Mouse (Mus musculus) midbrain, postnatal 0 days (tissue): ENCODE measurements at regions not wholly inside any gene's neighbourhood (a gene's known extent, or its start where the extent isn't known, plus 50 kb on each side); places are given as distances from the start of the nearest gene placed in this dataset.

Source experiments
- ATAC-seq: fragments of 200-750 bp; cut with Nextera tagmentation; 2 replicates; pipeline ENCODE4 v1.8.0; 2017; ENCODE audit warnings: moderate number of reproducible peaks, mild to moderate bottlenecking, moderate TSS enrichment, moderate library complexity; ENCODE audit not compliant: low FRiP score
- DNase-seq: peaks from one replicate; pipeline ENCODE4 v3.0.0-alpha.2; 2015; ENCODE audit warnings: low spot score
- H3K27ac ChIP-seq: fragments of 300-500 bp; sonication (generic); 2 replicates; pipeline ENCODE4 v1.5.1; 2014; ENCODE audit warnings: low read depth, mild to moderate bottlenecking, low read length, mixed read lengths
- H3K27me3 ChIP-seq: fragments of 300-500 bp; sonication (generic); 2 replicates; pipeline ENCODE4 v1.6.1; 2014; ENCODE audit warnings: low read length, control low read depth, mixed read lengths; ENCODE audit not compliant: insufficient read depth
- H3K36me3 ChIP-seq: fragments of 300-500 bp; sonication (generic); 2 replicates; pipeline ENCODE4 v1.6.1; 2014; ENCODE audit warnings: low read length, control low read depth, mixed read lengths; ENCODE audit not compliant: insufficient read depth
- H3K4me1 ChIP-seq: fragments of 300-500 bp; sonication (generic); 2 replicates; pipeline ENCODE4 v1.6.1; 2014; ENCODE audit warnings: mild to moderate bottlenecking, control low read depth, antibody characterized with exemption, low read length, mixed read lengths; ENCODE audit not compliant: insufficient read depth
- H3K4me2 ChIP-seq: fragments of 300-500 bp; sonication (generic); 2 replicates; pipeline ENCODE4 v1.6.1; 2014; ENCODE audit warnings: low read depth, mild to moderate bottlenecking, low read length, mixed read lengths; ENCODE audit not compliant: poor library complexity, severe bottlenecking
- H3K4me3 ChIP-seq: fragments of 300-500 bp; sonication (generic); 2 replicates; pipeline ENCODE4 v1.5.1; 2014; ENCODE audit warnings: low read depth, mild to moderate bottlenecking, low read length, moderate library complexity
- H3K9ac ChIP-seq: fragments of 300-500 bp; sonication (generic); replicated peaks from 2 replicates; pipeline ENCODE4 v1.6.1; 2014; ENCODE audit warnings: mild to moderate bottlenecking, low read length, moderate library complexity, mixed read lengths; ENCODE audit not compliant: poor library complexity, severe bottlenecking
- H3K9me3 ChIP-seq: fragments of 300-500 bp; sonication (generic); 2 replicates; pipeline ENCODE4 v1.6.1; 2016; ENCODE audit warnings: low read length, control low read depth
- CTCF ChIP-seq: IDR thresholded peaks from 2 replicates; pipeline ENCODE4 v1.5.1; 2016; ENCODE audit warnings: antibody characterized with exemption, mild to moderate bottlenecking
- WGBS: fragments of 180-500 bp; shearing (Covaris S2); extraction: QIAGEN DNeasy Blood & Tissue Kit; methylation state at CpG from one replicate; pipeline ENCODE4 v1.1.7; 2014; 5-methylcytosine and 5-hydroxymethylcytosine counted together

- ATAC-seq (no peak), DNase-seq (no peak)
- TF ChIP-seq CTCF, result no peak
- Histone ChIP-seq H3K36me3 (no peaks in the 10 kb centered on the region), H3K9me3 (no peaks in the 10 kb centered on the region), H3K9ac (0 out of 2 replicates have a peak overlapping the region, but pooled peaks have one; percentile 30), H3K4me1 (peaks cover 11% of the 10 kb centered on the region; the same call in 1 of the 2 replicates), H3K4me2 (peak overlapping the region; percentile 38), H3K4me3 (peak overlapping the region; percentile 18; the same call in 1 of the 2 replicates), H3K27ac (peak overlapping the region; percentile 59), H3K27me3 (no peaks in the 10 kb centered on the region)
- 2% methylated on average over 11 of the region's 11 CpGs for WGBS
Measured at GRCm38 (mm10) chr15:93001346-93002001, 273.5 kb downstream of the Gxylt1 start.

- H3K36me3 ChIP-seq, result no peaks in the 10 kb centered on the region
- peaks cover 11% of the 10 kb centered on the region; the same call in 1 of the 2 replicates for H3K4me1 ChIP-seq
- ATAC-seq (no peak), DNase-seq (no peak)
- H3K9me3 ChIP-seq, result no peaks in the 10 kb centered on the region
- H3K4me3 ChIP-seq, result no peak overlapping the region
- WGBS, result 73% methylated on average over 12 of the region's 12 CpGs
- H3K27ac ChIP-seq, result no peak overlapping the region
- H3K4me2 ChIP-seq, result no peak overlapping the region
- no peak overlapping the region for H3K9ac ChIP-seq
- H3K27me3 ChIP-seq, result no peaks in the 10 kb centered on the region
- no peak for TF ChIP-seq CTCF
Measured at GRCm38 (mm10) chr15:93000121-93000520, 274.9 kb downstream of the Gxylt1 start.

- ATAC-seq (no peak), DNase-seq (no peak)
- WGBS, result 67% methylated on average over 5 of the region's 5 CpGs
- Histone ChIP-seq H3K4me1 (peaks cover 11% of the 10 kb centered on the region; the same call in 1 of the 2 replicates), H3K36me3 (no peaks in the 10 kb centered on the region), H3K27ac (no peak overlapping the region), H3K4me2 (no peak overlapping the region), H3K4me3 (no peak overlapping the region), H3K27me3 (no peaks in the 10 kb centered on the region), H3K9ac (no peak overlapping the region), H3K9me3 (no peaks in the 10 kb centered on the region)
- no peak for TF ChIP-seq CTCF
Measured at GRCm38 (mm10) chr15:92997933-92998332, 277.0 kb downstream of the Gxylt1 start.

GRCm38 (mm10) chr15:92994191-92994671 lies 280.7 kb downstream of the Gxylt1 start:
- TF ChIP-seq CTCF, result no peak
- no peak overlapping the region for H3K4me2 ChIP-seq
- H3K9ac ChIP-seq, result no peak overlapping the region
- H3K4me3 ChIP-seq, result no peak overlapping the region
- H3K36me3 ChIP-seq, result no peaks in the 10 kb centered on the region
- WGBS, result 48% methylated on average over 11 of the region's 11 CpGs
- H3K9me3 ChIP-seq, result no peaks in the 10 kb centered on the region
- ATAC-seq, result no peak; the same call in 1 of the 2 replicates
- H3K27ac ChIP-seq, result no peak overlapping the region
- DNase-seq, result peak; percentile 75
- no peaks in the 10 kb centered on the region for H3K4me1 ChIP-seq
- no peaks in the 10 kb centered on the region for H3K27me3 ChIP-seq

GRCm38 (mm10) chr15:92993538-92994190 lies 281.3 kb downstream of the Gxylt1 start:
- H3K9me3 ChIP-seq, result no peaks in the 10 kb centered on the region
- TF ChIP-seq CTCF, result no peak
- no peaks in the 10 kb centered on the region for H3K36me3 ChIP-seq
- WGBS, result 53% methylated on average over 6 of the region's 6 CpGs
- H3K4me2 ChIP-seq, result no peak overlapping the region
- no peak for DNase-seq
- no peaks in the 10 kb centered on the region for H3K27me3 ChIP-seq
- no peaks in the 10 kb centered on the region for H3K4me1 ChIP-seq
- H3K9ac ChIP-seq, result no peak overlapping the region
- no peak for ATAC-seq
- H3K27ac ChIP-seq, result no peak overlapping the region
- no peak overlapping the region for H3K4me3 ChIP-seq

- Histone ChIP-seq H3K4me3 (no peak overlapping the region), H3K9me3 (no peaks in the 10 kb centered on the region), H3K27ac (no peak overlapping the region), H3K36me3 (no peaks in the 10 kb centered on the region), H3K4me1 (no peaks in the 10 kb centered on the region), H3K9ac (no peak overlapping the region), H3K27me3 (no peaks in the 10 kb centered on the region), H3K4me2 (no peak overlapping the region)
- ATAC-seq, result 0 out of 2 replicates have a peak, but pooled peaks have one; percentile 41
- peak; percentile 59 for DNase-seq
- TF ChIP-seq CTCF, result no peak
- WGBS, result 62% methylated on average over 4 of the region's 4 CpGs
Measured at GRCm38 (mm10) chr15:92975774-92976173, 299.2 kb downstream of the Gxylt1 start.
